Mouse (Mus musculus) liver, adult 2 months (tissue): ENCODE results near the gene Mri1. TPM values are rescaled to one million over a fixed set of nuclear protein-coding genes. Genes with fewer than 3 reads are reported as not detected.
A peak's percentile ranks its signal among the peaks of the same experiment; 100 is the strongest.

Experiments
- DNase-seq: peaks from one replicate; pipeline ENCODE4 v3.0.0-alpha.2; 2011; ENCODE audit warnings: low read depth, low spot score; ENCODE audit errors: extremely low read depth
- H3K27ac ChIP-seq: fragments of 200-500 bp; replicated peaks from 2 replicates; pipeline ENCODE4 v1.5.1; 2012; ENCODE audit warnings: low read depth, mild to moderate bottlenecking, control low read depth, inconsistent platforms, low read length; ENCODE audit not compliant: insufficient read depth
- H3K27me3 ChIP-seq: fragments of 200-500 bp; 2 replicates; pipeline ENCODE4 v1.6.1; 2012; ENCODE audit warnings: mild to moderate bottlenecking, moderate library complexity, low read length, inconsistent platforms; ENCODE audit not compliant: control insufficient read depth, insufficient read depth
- H3K36me3 ChIP-seq: fragments of 200-500 bp; 2 replicates; pipeline ENCODE4 v1.6.1; 2012; ENCODE audit warnings: low read length, inconsistent platforms; ENCODE audit not compliant: control insufficient read depth, insufficient read depth
- H3K4me1 ChIP-seq: fragments of 200-500 bp; 2 replicates; pipeline ENCODE4 v1.6.1; 2011; ENCODE audit warnings: low read length; ENCODE audit not compliant: control insufficient read depth, insufficient read depth
- H3K4me3 ChIP-seq: fragments of 200-500 bp; 2 replicates; pipeline ENCODE4 v1.5.1; 2011; ENCODE audit warnings: low read depth, mild to moderate bottlenecking, control low read depth, low read length, moderate library complexity; ENCODE audit not compliant: insufficient read depth
- H3K79me2 ChIP-seq: fragments of 200-500 bp; 2 replicates; pipeline ENCODE4 v1.6.1; 2012; ENCODE audit warnings: inconsistent platforms, mild to moderate bottlenecking, low read length, moderate library complexity; ENCODE audit not compliant: control insufficient read depth, insufficient read depth
- H3K9ac ChIP-seq: fragments of 200-500 bp; 2 replicates; pipeline ENCODE4 v1.6.1; 2012; ENCODE audit warnings: low read depth, mild to moderate bottlenecking, control low read depth, inconsistent platforms, low read length
- CTCF ChIP-seq: fragments of 200-500 bp; IDR thresholded peaks from 2 replicates; pipeline ENCODE4 v1.5.1; 2011; ENCODE audit warnings: low read depth, low read length, control low read depth
- POLR2A ChIP-seq: fragments of 200-500 bp; IDR thresholded peaks from 2 replicates; pipeline ENCODE4 v1.6.1; 2011; ENCODE audit warnings: low read length, control low read depth; ENCODE audit not compliant: insufficient read depth; ENCODE audit errors: extremely low read depth
- whole genome bisulfite sequencing: fragments of 180-500 bp; shearing (Covaris S2); methylation state at CpG from one replicate; pipeline ENCODE4 v1.1.7; 2018; 5-methylcytosine and 5-hydroxymethylcytosine counted together
- polyA plus RNA-seq: library from polyadenylated mRNA; depleted of rRNA; stranded (reverse); fragments of >200 nt; gene quantifications from 2 replicates; pipeline ENCODE4 v1.2.3, GENCODE M21; 2012; rRNA removed
- total RNA-seq: library from RNA; depleted of rRNA; stranded (reverse); fragments of >200 nt; gene quantifications from 2 replicates; pipeline ENCODE4 v1.2.3, GENCODE M21; 2014; rRNA removed

Mri1 gene
- total and polyA plus RNA-seq, 2 experiments, result 17.1 to 75.7 TPM

GRCm38 (mm10) chr8:84200652-84201544, 56.2 kb downstream of the Mri1 start:
- 6% methylated on average over 64 of the region's 70 CpGs for WGBS
- H3K4me1 ChIP-seq, result 0 out of 2 replicates have a peak, but pooled peaks cover 2% of the 10 kb centered on the region
- H3K4me3 ChIP-seq, result peak overlapping the region; percentile 76
- H3K79me2 ChIP-seq, result peaks cover 8% of the 10 kb centered on the region; the same call in 1 of the 2 replicates
- H3K27me3 ChIP-seq, result no peaks in the 10 kb centered on the region
- no peaks in the 10 kb centered on the region for H3K36me3 ChIP-seq
- TF ChIP-seq CTCF (no peak), POLR2A (peak; percentile 64; the same call in 1 of the 2 replicates)
- H3K27ac ChIP-seq, result peak overlapping the region; percentile 93
- DNase-seq, result no peak
- H3K9ac ChIP-seq, result peak overlapping the region; percentile 95

GRCm38 (mm10) chr8:84200126-84200555, 57.0 kb downstream of the Mri1 start:
- Histone ChIP-seq H3K4me1 (0 out of 2 replicates have a peak, but pooled peaks cover 2% of the 10 kb centered on the region), H3K27ac (peak overlapping the region; percentile 23; the same call in 1 of the 2 replicates), H3K36me3 (no peaks in the 10 kb centered on the region), H3K9ac (0 out of 2 replicates have a peak overlapping the region, but pooled peaks have one; percentile 12), H3K79me2 (peaks cover 8% of the 10 kb centered on the region; the same call in 1 of the 2 replicates), H3K27me3 (no peaks in the 10 kb centered on the region), H3K4me3 (peak overlapping the region; percentile 9; the same call in 1 of the 2 replicates)
- TF ChIP-seq POLR2A (no peak), CTCF (no peak)
- no peak for DNase-seq
- 59% methylated on average over 8 of the region's 8 CpGs for WGBS

Other genes with a start within 250 kb of the Mri1 start
- gene 2210011C24Rik, start 245.2 kb downstream of the Mri1 start, total RNA-seq, result 0.20 and 0.28 TPM in 2 replicates
- 0.21 and 0.34 TPM in 2 replicates for gene 2210011C24Rik, start 245.2 kb downstream of the Mri1 start, polyA plus RNA-seq
- gene Palm3, start 235.9 kb downstream of the Mri1 start, total RNA-seq, result not detected in 2 replicates
- gene Palm3, start 235.9 kb downstream of the Mri1 start, polyA plus RNA-seq, result not detected in 2 replicates
- 1.4 and 1.5 TPM in 2 replicates for gene Il27ra, start 214.7 kb downstream of the Mri1 start, total RNA-seq
- gene Il27ra, start 214.7 kb downstream of the Mri1 start, polyA plus RNA-seq, result 1.4 and 2.1 TPM in 2 replicates
- not detected in 2 replicates for gene Rln3, start 212.3 kb downstream of the Mri1 start, total RNA-seq
- not detected in 2 replicates for gene Rln3, start 212.3 kb downstream of the Mri1 start, polyA plus RNA-seq
- 0.65 and 0.74 TPM in 2 replicates for gene Gm10643, start 192.2 kb downstream of the Mri1 start, total RNA-seq
- 0.10 TPM in 1 of 2 replicates, not detected in the other for gene Gm10643, start 192.2 kb downstream of the Mri1 start, polyA plus RNA-seq
- 1.8 and 2.6 TPM in 2 replicates for gene Rfx1, start 190.5 kb downstream of the Mri1 start, total RNA-seq
- gene Rfx1, start 190.5 kb downstream of the Mri1 start, polyA plus RNA-seq, result 6.4 and 8.3 TPM in 2 replicates
- gene Dcaf15, start 152.6 kb downstream of the Mri1 start, total RNA-seq, result 1.4 and 2.2 TPM in 2 replicates
- gene Dcaf15, start 152.6 kb downstream of the Mri1 start, polyA plus RNA-seq, result 9.2 and 9.9 TPM in 2 replicates
- 0.13 TPM in 1 of 2 replicates, not detected in the other for gene Podnl1, start 131.3 kb downstream of the Mri1 start, total RNA-seq
- 0.51 and 0.86 TPM in 2 replicates for gene Podnl1, start 131.3 kb downstream of the Mri1 start, polyA plus RNA-seq
- gene Cc2d1a, start 109.4 kb downstream of the Mri1 start, total RNA-seq, result 4.0 and 5.6 TPM in 2 replicates
- 10.4 and 10.6 TPM in 2 replicates for gene Cc2d1a, start 109.4 kb downstream of the Mri1 start, polyA plus RNA-seq
- gene 4930432K21Rik, start 109.3 kb downstream of the Mri1 start, total RNA-seq, result not detected in 2 replicates
- gene 4930432K21Rik, start 109.3 kb downstream of the Mri1 start, polyA plus RNA-seq, result 0.07 and 0.11 TPM in 2 replicates
- gene Nanos3, start 72.1 kb downstream of the Mri1 start, total RNA-seq, result not detected in 2 replicates
- gene Nanos3, start 72.1 kb downstream of the Mri1 start, polyA plus RNA-seq, result not detected in 2 replicates
- 2.8 and 3.7 TPM in 2 replicates for gene Zswim4, start 20.3 kb downstream of the Mri1 start, total RNA-seq
- gene Zswim4, start 20.3 kb downstream of the Mri1 start, polyA plus RNA-seq, result 6.9 and 8.4 TPM in 2 replicates
- gene D8Ertd738e, start 7.6 kb downstream of the Mri1 start, total RNA-seq, result 103 and 115 TPM in 2 replicates
- 99.3 and 105 TPM in 2 replicates for gene D8Ertd738e, start 7.6 kb downstream of the Mri1 start, polyA plus RNA-seq
- 2.3 and 6.9 TPM in 2 replicates for gene Ccdc130, start 13.1 kb upstream of the Mri1 start, total RNA-seq
- gene Ccdc130, start 13.1 kb upstream of the Mri1 start, polyA plus RNA-seq, result 8.7 and 19.1 TPM in 2 replicates
- gene Cacna1a, start 131.1 kb upstream of the Mri1 start, total RNA-seq, result 0.20 and 0.28 TPM in 2 replicates
- gene Cacna1a, start 131.1 kb upstream of the Mri1 start, polyA plus RNA-seq, result 2.1 and 3.2 TPM in 2 replicates